Mouse (Mus musculus) testis, adult 2 months (tissue): ENCODE measurements around the gene Slc43a1.

Experiments
- CTCF ChIP-seq: fragments of 200-500 bp; IDR thresholded peaks from 2 replicates; pipeline ENCODE4 v1.5.1; 2012; ENCODE audit warnings: low read depth, mild to moderate bottlenecking, inconsistent platforms, low read length, moderate library complexity; ENCODE audit not compliant: control insufficient read depth, insufficient read depth, insufficient replicate concordance
- POLR2A ChIP-seq: fragments of 200-500 bp; IDR thresholded peaks from 2 replicates; pipeline ENCODE4 v1.6.1; 2012; ENCODE audit warnings: low read depth, mild to moderate bottlenecking, inconsistent platforms, low read length, moderate library complexity; ENCODE audit not compliant: control insufficient read depth

GRCm38 (mm10) chr2:84800304-84800703 lies 38.3 kb upstream of the Slc43a1 start:
- TF ChIP-seq CTCF (no peak), POLR2A (no peak)
